Mouse (Mus musculus) ES-Bruce4 (cell line): Measurements from ENCODE around the gene Spire2. TPM values are rescaled to one million over a fixed set of nuclear protein-coding genes. Genes with fewer than 3 reads are reported as not detected.
A peak's percentile ranks its signal among the peaks of the same experiment; 100 is the strongest.

Experiments used
- H3K27ac ChIP-seq: 2 replicates; pipeline ENCODE4 v1.5.1; 2012; ENCODE audit warnings: low read length, inconsistent platforms; ENCODE audit not compliant: insufficient read depth
- H3K27me3 ChIP-seq: 2 replicates; pipeline ENCODE4 v1.6.1; 2012; ENCODE audit warnings: mild to moderate bottlenecking, low read length, inconsistent platforms; ENCODE audit not compliant: control insufficient read depth, poor library complexity, insufficient read depth, severe bottlenecking
- H3K36me3 ChIP-seq: 2 replicates; pipeline ENCODE4 v1.6.1; 2012; ENCODE audit warnings: inconsistent platforms, mild to moderate bottlenecking, low read length, moderate library complexity; ENCODE audit not compliant: control insufficient read depth, poor library complexity, insufficient read depth, severe bottlenecking
- H3K4me1 ChIP-seq: one replicate; pipeline ENCODE4 v1.8.1; 2011; ENCODE audit warnings: low read length; ENCODE audit not compliant: control insufficient read depth, insufficient read depth
- H3K4me3 ChIP-seq: 2 replicates; pipeline ENCODE4 v1.5.1; 2011; ENCODE audit warnings: low read depth, mild to moderate bottlenecking, low read length
- H3K9ac ChIP-seq: 2 replicates; pipeline ENCODE4 v1.6.1; 2012; ENCODE audit warnings: low read depth, mild to moderate bottlenecking, inconsistent platforms; ENCODE audit not compliant: poor library complexity, severe bottlenecking
- H3K9me3 ChIP-seq: replicated peaks from 2 replicates; pipeline ENCODE4 v1.6.1; 2012; ENCODE audit warnings: mild to moderate bottlenecking, low read length, inconsistent platforms; ENCODE audit not compliant: control insufficient read depth, poor library complexity, insufficient read depth, severe bottlenecking
- CTCF ChIP-seq: IDR thresholded peaks from one replicate; pipeline ENCODE4 v1.8.1; 2011; ENCODE audit warnings: low read depth, low read length
- EP300 ChIP-seq: IDR thresholded peaks from 2 replicates; pipeline ENCODE4 v1.6.1; 2011; ENCODE audit warnings: low read depth, low read length; ENCODE audit not compliant: insufficient read depth
- POLR2A ChIP-seq: IDR thresholded peaks from one replicate; pipeline ENCODE4 v1.8.1; 2011; ENCODE audit warnings: low read length; ENCODE audit not compliant: insufficient read depth
- polyA plus RNA-seq: library from polyadenylated mRNA; stranded (reverse); fragments of >200 nt; gene quantifications from 2 replicates; pipeline ENCODE4 v1.2.4, GENCODE M21; 2011; ENCODE audit warnings: low read depth; ENCODE audit not compliant: missing spikeins, insufficient read depth, insufficient read length

Gene Spire2
- polyA plus RNA-seq, 1 experiment = 4.2 TPM

DNA sequence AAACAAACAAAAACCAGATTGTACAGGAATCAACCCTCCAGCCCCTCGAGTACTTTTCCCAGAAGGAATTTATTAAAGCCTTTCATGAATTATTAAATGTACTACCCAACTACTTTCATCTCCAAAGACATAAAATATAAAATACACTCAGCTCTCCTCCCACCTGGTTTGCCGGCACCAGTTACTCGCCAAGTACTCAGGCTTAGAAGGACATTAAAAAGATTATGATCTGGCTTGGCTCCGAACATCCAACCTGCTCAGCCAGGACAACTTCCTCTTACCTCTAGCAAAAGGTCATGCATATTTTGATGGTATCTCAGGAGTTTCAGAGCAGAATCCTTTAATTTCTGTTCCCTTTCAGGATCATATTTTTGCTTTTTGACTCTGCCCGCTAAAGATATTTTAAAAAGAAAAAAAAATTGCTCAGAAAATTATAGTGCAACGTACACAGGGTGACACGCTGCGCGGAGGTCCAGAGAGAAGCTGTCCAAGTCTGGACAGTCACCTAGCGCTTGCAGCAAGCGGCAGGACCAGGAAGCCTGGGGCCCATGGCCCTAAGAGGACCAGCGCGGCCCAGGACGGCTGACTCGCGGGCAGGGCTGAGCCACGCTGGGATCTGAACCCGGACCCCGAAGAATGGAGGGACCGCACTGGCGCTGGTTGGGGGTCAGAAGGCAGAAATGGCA, 14.6 kb upstream of the Spire2 start:
- Histone ChIP-seq H3K27ac (no peak overlapping the region), H3K9ac (peak overlapping the region; percentile 74), H3K36me3 (0 out of 2 replicates have a peak, but pooled peaks cover 3% of the 10 kb centered on the region), H3K9me3 (no peaks in the 10 kb centered on the region), H3K27me3 (no peaks in the 10 kb centered on the region), H3K4me1 (no peaks in the 10 kb centered on the region), H3K4me3 (peak overlapping the region; percentile 72)
- no peak for TF ChIP-seq CTCF
- no peak for TF ChIP-seq POLR2A
- no peak for TF ChIP-seq EP300

DNA sequence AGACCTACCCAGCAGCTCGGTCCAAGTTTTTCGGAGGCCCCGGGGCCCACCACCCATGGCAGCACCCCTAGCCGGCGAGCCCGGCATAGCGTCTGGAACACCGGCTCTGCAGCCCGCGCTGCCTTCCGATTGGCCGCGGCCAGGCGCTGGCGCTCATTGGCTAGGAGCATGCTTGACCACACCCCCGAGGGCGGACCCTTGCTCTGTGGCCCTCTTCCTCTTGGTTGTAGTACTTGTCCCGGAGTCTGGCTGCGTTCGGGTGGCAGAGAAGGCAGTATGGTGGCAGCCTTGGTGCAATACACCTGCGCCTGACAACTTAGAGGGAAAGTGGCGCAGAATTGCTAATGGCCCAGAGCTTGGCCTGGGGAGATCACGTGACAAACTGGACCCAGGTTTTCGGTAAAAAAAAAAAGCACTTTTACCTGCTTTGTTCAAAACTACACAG, 14.0 kb upstream of the Spire2 start, which contains the start of gene Fanca:
Fanca (minus strand) TSS at position 110 of the 445 bp plus-strand sequence.
- no peaks in the 10 kb centered on the region for H3K4me1 ChIP-seq
- 0 out of 2 replicates have a peak, but pooled peaks cover 3% of the 10 kb centered on the region for H3K36me3 ChIP-seq
- TF ChIP-seq EP300 (no peak), POLR2A (peak; percentile 99), CTCF (no peak)
- peak within 1 kb of the TSS; percentile 72 for H3K4me3 ChIP-seq
- peak within 1 kb of the TSS; percentile 74 for H3K9ac ChIP-seq
- no peaks in the 10 kb centered on the region for H3K9me3 ChIP-seq
- no peaks in the 10 kb centered on the region for H3K27me3 ChIP-seq
- H3K27ac ChIP-seq = peak within 1 kb of the TSS; percentile 37

DNA sequence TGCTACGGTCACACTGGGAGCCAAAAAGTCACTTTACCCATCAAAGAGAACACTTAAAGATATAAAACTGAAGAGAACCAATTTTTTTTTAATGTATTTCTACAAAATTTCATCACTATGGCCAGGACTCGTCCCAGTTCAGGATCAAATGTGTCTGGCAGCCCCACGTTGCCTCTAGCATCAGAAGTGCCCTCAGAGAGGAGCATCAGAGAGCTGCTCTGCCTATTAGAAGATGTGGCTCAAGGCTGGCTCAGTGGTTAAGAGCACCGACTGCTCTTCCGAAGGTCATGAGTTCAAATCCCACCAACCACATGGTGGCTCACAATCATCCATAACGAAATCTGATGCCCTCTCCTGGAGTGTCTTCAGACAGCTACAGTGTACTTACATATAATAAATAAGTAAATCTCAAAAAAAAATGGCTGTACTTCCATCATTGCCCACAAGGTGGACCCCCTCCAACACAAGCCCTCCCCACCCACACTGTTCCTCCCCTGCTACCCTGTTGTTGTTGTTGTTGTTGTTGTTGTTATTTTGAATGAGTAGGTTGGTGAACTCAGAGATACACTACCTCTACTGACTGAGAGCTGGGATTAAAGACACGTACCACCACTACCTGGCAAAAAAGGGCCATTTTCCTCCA, 12.9 kb upstream of the Spire2 start:
- Histone ChIP-seq H3K9me3 (no peaks in the 10 kb centered on the region), H3K27ac (peak overlapping the region; percentile 37; the same call in 1 of the 2 replicates), H3K9ac (peak overlapping the region; percentile 74), H3K4me3 (peak overlapping the region; percentile 52), H3K27me3 (no peaks in the 10 kb centered on the region), H3K4me1 (no peaks in the 10 kb centered on the region), H3K36me3 (0 out of 2 replicates have a peak, but pooled peaks cover 3% of the 10 kb centered on the region)
- TF ChIP-seq POLR2A = no peak
- TF ChIP-seq CTCF = peak; percentile 65
- TF ChIP-seq EP300 = no peak

GRCm38 (mm10) chr8:123328552-123328951, 4.0 kb upstream of the Spire2 start:
- H3K9me3 ChIP-seq = no peaks in the 10 kb centered on the region
- no peak overlapping the region for H3K27ac ChIP-seq
- H3K9ac ChIP-seq = no peak overlapping the region
- no peaks in the 10 kb centered on the region for H3K4me1 ChIP-seq
- no peaks in the 10 kb centered on the region for H3K27me3 ChIP-seq
- no peak overlapping the region for H3K4me3 ChIP-seq
- H3K36me3 ChIP-seq = no peaks in the 10 kb centered on the region
- TF ChIP-seq EP300 (no peak), POLR2A (no peak), CTCF (no peak)

- Histone ChIP-seq H3K9ac (no peak overlapping the region), H3K27me3 (no peaks in the 10 kb centered on the region)
- TF ChIP-seq CTCF = no peak
- no peak for TF ChIP-seq EP300
- TF ChIP-seq POLR2A = no peak
Measured at GRCm38 (mm10) chr8:123329350-123329749, 3.2 kb upstream of the Spire2 start.

GRCm38 (mm10) chr8:123329961-123330360, 2.6 kb upstream of the Spire2 start:
- no peak overlapping the region for H3K4me3 ChIP-seq
- H3K4me1 ChIP-seq = no peaks in the 10 kb centered on the region
- H3K36me3 ChIP-seq = no peaks in the 10 kb centered on the region
- no peaks in the 10 kb centered on the region for H3K27me3 ChIP-seq
- H3K9ac ChIP-seq = no peak overlapping the region
- H3K27ac ChIP-seq = no peak overlapping the region
- no peak for TF ChIP-seq EP300
- TF ChIP-seq CTCF = no peak
- TF ChIP-seq POLR2A = no peak
- no peaks in the 10 kb centered on the region for H3K9me3 ChIP-seq

More at GRCm38 (mm10) chr8:123329350-123329749, 3.2 kb upstream of the Spire2 start:
- Histone ChIP-seq H3K36me3 (no peaks in the 10 kb centered on the region), H3K9me3 (no peaks in the 10 kb centered on the region), H3K4me3 (no peak overlapping the region), H3K4me1 (no peaks in the 10 kb centered on the region), H3K27ac (no peak overlapping the region)
